Mouse (Mus musculus) thymus, postnatal 25 days (tissue): ENCODE data around the gene Mpp6.

Source experiments
- DNase-seq: peaks from one replicate; pipeline ENCODE4 v3.0.0; 2022

The Mpp6 gene

DNA sequence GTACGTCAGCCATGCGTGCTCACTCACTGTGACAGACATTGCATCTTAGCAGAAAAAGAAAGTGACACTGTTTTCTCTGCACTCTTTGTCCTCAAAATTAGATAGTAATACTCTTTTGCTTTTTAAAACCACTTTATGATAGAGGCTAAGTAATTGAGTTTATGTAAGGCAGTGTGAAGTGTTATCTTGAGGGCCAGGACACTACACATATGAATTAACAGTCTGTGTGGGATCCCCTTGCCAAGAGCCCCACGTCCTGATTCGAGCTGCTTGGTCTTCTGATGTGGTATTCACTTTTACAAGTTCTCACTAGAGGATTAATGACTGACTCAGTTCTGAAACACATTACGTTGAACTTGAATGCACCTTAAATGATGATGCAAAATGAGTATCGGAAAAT lies 49.8 kb downstream of the Mpp6 start:
- DNase-seq, result no peak

- no peak for DNase-seq
Measured at GRCm38 (mm10) chr6:50163013-50163412, 53.0 kb downstream of the Mpp6 start.

GRCm38 (mm10) chr6:50168821-50169220 lies 58.8 kb downstream of the Mpp6 start:
- no peak for DNase-seq

GRCm38 (mm10) chr6:50169771-50170170 lies 59.7 kb downstream of the Mpp6 start:
- DNase-seq, result no peak

- no peak for DNase-seq
Measured at GRCm38 (mm10) chr6:50175736-50176135, 65.7 kb downstream of the Mpp6 start.

- DNase-seq, result no peak
Measured at GRCm38 (mm10) chr6:50180189-50180588, 70.1 kb downstream of the Mpp6 start.

DNA sequence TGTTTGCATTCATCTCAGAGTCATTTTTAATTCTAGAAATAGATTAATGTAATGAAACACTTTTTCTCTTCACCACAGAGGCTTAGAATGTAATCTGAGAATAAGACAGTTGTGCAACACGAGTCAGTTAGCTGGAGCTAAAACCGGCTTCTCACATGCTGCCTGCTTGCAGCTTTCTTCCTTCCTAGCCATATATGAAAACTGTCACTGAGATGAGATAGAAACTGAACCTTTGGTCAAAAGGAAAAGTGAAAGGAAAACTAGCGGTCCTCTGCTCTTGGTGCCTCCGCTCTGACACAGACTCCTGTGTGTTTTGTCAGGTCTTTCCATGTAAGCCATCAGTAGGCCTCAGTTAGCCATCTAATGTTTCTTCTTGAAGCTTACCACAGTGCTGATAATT lies 77.9 kb downstream of the Mpp6 start:
- no peak for DNase-seq

DNA sequence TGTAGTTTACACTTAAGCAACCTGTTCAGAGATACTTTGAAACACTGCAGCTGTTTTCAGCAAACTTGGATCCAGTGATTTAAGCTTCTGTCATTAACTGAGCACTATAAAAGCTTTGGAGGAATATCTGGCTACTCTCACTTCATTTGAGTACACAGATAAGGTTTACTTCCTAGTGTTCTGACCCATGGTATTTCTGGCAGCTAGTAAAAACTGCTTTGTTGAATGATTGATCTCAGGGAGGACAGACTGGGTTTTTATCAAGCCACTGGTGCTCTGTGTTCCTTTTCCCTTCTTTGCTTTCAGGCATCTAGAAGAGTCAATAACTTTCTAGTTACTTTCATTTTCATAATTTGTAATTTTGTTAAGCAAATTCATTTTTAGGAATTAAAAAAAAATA lies 79.3 kb downstream of the Mpp6 start:
- no peak for DNase-seq

DNA sequence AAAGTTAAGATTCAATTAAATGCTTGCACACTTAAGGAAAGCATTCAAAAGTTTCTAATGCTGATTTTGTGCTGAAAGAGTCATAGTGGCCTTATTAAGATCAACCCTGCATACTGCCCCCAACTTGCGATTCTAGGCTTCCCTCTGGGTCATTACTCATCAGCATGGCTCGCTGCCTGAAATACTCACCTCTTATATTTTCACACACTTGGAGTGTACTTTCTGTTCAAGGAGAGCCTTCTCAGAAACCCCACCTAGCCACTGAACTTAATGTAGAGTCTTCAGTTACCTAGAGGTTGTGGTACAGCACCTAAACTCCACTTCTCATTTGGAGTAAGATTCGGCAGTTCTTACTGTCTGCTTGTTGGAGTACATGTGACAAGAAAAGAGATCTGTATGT lies 81.6 kb downstream of the Mpp6 start:
- DNase-seq, result no peak

DNA sequence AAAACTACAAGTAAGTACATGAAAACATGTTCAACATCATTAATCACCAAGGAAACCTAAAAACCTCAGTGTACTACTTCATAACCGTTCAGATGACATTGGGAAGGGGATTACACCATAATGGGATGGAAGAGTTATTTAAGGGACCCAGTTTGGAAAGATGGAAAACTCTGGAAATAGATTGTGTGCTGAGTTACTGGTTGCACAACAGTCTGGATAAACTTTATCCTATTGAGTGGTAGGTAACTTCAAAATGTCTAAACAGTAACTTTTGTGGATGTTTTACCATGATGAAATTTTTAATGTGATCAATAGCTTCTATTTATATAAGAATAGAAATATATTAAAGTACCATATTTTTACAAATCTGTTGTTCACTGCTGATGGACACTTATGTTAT lies 82.1 kb downstream of the Mpp6 start:
- no peak for DNase-seq

DNA sequence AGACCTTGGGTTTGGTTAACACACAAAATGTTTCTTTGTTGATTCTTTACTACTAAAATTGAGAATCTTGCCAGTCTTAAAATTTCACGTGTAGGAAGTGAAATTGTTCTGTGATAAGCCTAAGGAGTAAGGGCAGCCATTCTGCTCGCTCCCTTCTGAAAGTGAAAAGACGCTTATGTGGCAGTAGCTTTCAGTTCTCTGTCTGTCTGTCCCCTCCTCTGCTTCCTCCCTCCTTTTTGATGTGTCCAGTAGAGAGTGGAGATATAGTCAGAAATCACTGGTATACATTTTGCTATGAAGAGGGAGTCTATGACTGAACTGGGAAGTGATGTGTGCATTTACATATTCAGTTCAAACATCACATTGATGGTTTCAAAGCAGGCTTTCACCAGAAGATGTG lies 82.8 kb downstream of the Mpp6 start:
- DNase-seq, result no peak

DNA sequence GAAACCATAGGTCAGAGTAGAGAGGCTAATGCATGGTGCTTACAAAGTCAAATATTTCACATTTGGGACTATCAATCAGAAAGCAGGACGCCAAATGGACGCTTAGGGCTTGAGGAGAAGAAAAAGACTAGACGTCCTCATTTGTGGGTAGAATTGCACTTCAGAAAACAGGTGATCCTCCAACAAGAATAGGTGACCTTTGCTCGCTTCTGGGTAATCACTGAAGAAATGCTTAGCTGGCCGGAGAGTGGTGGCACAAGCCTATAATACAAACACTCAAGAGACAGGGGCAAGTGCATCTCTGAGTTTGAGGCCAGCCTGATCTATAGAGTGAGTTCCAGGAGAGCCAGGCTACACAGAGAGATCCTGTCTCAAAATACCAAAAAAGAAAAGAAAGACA lies 83.8 kb downstream of the Mpp6 start:
- DNase-seq, result no peak

DNA sequence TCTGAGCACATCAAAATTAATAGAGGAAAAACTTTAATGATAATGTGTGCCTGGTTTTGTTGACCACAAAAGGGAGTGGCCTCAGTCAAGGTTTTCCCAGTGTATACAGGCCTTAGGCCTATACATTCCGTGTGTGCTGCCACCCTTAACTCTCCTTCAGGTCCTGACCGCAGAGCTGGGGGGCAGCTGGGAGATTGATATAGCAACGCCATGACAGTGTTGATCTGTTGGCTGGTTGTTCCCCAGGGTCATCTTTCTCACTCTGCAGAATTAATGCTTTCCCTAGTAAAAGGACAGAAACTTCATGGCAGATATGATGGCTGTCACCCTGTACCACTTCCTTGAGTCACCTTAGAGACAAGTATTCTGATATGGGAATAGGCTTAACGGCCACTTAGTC lies 94.3 kb downstream of the Mpp6 start:
- no peak for DNase-seq

- no peak for DNase-seq
Measured at GRCm38 (mm10) chr6:50205093-50205492, 95.1 kb downstream of the Mpp6 start.

DNA sequence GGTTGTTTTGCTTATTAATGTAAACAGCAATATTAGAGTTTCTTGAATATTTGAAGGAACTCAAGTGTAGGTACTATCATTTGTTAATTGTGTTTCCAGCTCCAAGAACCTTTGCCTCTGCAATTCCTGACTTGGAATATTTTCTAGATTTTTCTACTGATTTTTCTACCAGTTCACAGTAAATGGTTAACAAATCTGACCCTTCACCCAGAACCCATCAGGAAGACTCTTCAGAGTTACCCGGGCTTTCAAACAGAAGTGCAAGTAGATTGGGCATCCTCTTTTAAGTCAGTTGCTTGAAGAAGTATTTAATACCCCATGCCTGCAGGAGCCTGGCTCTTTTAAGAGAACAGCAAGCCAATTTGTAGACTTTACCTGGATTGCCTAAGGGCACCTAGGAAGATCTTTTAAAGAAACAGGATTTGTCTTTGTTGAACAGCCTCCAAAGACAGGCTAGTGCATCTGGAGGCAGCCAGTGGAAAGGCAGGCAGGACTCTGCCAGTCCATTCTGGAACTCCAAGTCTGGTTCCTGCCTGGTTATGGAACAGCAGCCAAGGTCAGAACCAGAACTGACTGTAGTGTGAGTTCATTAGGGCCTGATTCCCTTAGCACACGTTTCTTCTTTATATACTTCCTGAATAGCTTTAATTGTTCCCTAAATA lies 104.8 kb downstream of the Mpp6 start:
- no peak for DNase-seq

GRCm38 (mm10) chr6:50215373-50215745 lies 105.3 kb downstream of the Mpp6 start:
- no peak for DNase-seq

DNA sequence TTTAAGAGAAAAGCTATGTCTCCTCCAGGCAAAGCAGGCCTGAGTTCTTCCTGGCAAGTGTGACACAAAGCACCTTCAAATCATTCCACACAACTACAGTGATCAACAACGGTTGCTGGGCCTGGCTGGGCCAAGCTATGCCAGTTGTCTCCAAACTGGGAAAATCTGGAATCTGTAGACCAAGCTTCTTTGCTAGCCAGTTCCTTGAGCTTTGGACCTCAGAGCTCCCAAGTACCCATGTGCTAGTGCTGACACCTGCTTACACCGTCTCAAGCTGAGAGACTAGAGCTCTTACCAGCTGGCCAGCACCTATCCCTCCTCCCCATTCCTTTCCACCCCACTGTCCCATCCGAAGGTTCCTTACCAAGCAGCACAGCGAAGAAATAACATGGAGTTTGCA lies 105.9 kb downstream of the Mpp6 start:
- DNase-seq, result no peak

- no peak for DNase-seq
Measured at GRCm38 (mm10) chr6:50218628-50219027, 108.6 kb downstream of the Mpp6 start.

- no peak for DNase-seq
Measured at GRCm38 (mm10) chr6:50219066-50219465, 109.0 kb downstream of the Mpp6 start.

DNA sequence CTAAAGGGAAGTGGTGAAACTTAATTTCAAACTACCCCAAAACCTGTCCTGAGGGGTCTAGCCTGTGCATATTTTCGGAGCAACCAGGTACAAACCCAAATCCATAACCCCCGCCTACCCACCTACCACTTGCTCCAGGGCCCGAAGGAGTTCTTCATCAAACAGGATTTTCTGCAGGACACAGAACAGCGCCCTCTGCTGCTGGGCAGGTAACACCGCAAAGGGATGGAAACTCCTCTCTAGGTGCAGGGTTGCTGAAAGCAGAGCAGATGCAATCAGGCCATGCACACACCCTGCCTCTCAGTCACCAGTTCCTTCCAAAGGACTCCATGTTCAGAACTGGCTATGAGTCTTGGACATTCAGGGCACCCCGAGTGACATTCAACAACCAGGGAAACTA lies 110.8 kb downstream of the Mpp6 start:
- peak; percentile 56 for DNase-seq

GRCm38 (mm10) chr6:50222351-50222750 lies 112.3 kb downstream of the Mpp6 start:
- no peak for DNase-seq

DNA sequence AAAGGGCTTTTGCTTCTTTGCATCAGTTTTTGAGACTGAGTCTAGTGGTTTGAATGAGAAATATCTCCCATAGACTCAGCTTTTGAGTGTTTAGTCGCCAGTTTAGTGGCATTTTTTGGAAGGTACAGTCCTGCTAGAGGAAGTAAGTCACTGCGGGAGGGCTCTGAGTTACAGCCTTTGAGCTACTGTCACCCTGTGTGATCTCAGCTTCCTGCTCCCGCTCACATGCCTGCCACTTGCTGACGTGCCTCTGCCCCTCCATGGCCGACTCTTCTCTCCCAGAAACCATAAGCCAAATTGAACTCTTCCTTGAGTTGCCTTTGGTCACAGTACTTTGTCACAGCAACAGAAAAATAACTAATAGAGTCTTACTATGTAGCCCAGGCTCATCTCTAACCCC lies 112.9 kb downstream of the Mpp6 start:
- DNase-seq, result peak; percentile 16

GRCm38 (mm10) chr6:50223606-50224005 lies 113.6 kb downstream of the Mpp6 start:
- no peak for DNase-seq

DNA sequence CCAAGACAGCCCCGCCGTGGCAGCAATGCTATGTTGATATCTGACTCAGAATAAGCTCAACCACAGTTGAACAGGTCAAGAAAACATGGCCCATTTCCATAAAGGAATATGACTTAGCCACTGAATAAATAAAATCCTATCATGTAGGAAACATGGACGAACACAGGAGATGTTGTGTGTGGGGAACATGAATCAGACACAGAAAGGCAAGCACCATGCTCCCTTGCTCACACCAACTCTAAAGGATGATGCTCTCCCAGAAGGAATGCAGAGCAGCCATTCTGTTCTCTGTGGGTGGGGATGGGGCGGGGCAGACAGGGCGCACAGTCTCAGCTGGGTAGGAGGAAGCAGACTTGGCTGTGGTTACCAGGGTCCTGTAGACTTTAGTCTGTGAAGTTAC lies 115.2 kb downstream of the Mpp6 start:
- no peak for DNase-seq

- no peak for DNase-seq
Measured at GRCm38 (mm10) chr6:50228180-50228579, 118.1 kb downstream of the Mpp6 start.

DNA sequence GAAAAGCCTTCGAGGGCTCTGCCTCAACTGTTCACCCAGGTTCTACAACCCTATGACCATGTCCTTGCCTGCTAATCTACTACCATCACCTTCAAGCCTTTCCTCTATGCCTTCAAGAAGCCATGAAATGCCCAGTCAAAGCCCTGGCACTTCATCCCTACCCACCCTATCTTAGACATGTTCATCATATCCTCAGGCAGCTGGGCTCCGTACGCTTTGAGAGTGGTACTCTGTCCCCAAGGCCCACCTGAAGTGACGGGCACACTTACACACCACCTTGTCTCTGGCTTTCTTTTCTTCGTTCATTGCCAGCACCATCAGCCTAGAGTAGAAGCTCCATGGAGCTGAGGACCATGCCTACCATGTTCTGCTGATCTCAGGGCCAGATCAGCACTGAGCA lies 121.2 kb downstream of the Mpp6 start:
- DNase-seq, result no peak
